Mouse (Mus musculus) right cerebral cortex, postnatal 36 days (tissue): ENCODE measurements around the gene Mgmt.

Experiments used
- DNase-seq, 2 experiments: peaks; one replicate each; pipeline ENCODE4 v3.0.0; 2022; ENCODE audit warnings: low spot score in 2 of 2, mixed read lengths in 1 of 2

Gene Mgmt

GRCm38 (mm10) chr7:137001215-137001614 is 106.8 kb downstream of the Mgmt start:
- no peak for DNase-seq

- DNase-seq = no peak
Observed at GRCm38 (mm10) chr7:137001783-137002182, 107.4 kb downstream of the Mgmt start.

GRCm38 (mm10) chr7:137002431-137002830 is 108.0 kb downstream of the Mgmt start:
- no peak for DNase-seq

- no peak for DNase-seq
Observed at GRCm38 (mm10) chr7:137005293-137005692, 110.9 kb downstream of the Mgmt start.

GRCm38 (mm10) chr7:137008321-137008720 is 113.9 kb downstream of the Mgmt start:
- DNase-seq = no peak

- DNase-seq = no peak
Observed at GRCm38 (mm10) chr7:137009732-137010275, 115.4 kb downstream of the Mgmt start.

GRCm38 (mm10) chr7:137010451-137010850 is 116.0 kb downstream of the Mgmt start:
- DNase-seq = no peak

GRCm38 (mm10) chr7:137012687-137013086 is 118.3 kb downstream of the Mgmt start:
- DNase-seq = no peak

- DNase-seq = no peak
Observed at GRCm38 (mm10) chr7:137013433-137013832, 119.0 kb downstream of the Mgmt start.

GRCm38 (mm10) chr7:137018614-137019013 is 124.2 kb downstream of the Mgmt start:
- no peak for DNase-seq

GRCm38 (mm10) chr7:137020195-137020594 is 125.8 kb downstream of the Mgmt start:
- DNase-seq = no peak

- no peak for DNase-seq
Observed at GRCm38 (mm10) chr7:137030789-137031188, 136.4 kb downstream of the Mgmt start.

GRCm38 (mm10) chr7:137033177-137033576 is 138.8 kb downstream of the Mgmt start:
- no peak for DNase-seq

- no peak for DNase-seq
Observed at GRCm38 (mm10) chr7:137034986-137035385, 140.6 kb downstream of the Mgmt start.

GRCm38 (mm10) chr7:137035916-137036315 is 141.5 kb downstream of the Mgmt start:
- no peak for DNase-seq

GRCm38 (mm10) chr7:137037471-137037870 is 143.1 kb downstream of the Mgmt start:
- DNase-seq = no peak

- no peak for DNase-seq
Observed at GRCm38 (mm10) chr7:137037872-137038271, 143.5 kb downstream of the Mgmt start.

GRCm38 (mm10) chr7:137038311-137038945 is 144.0 kb downstream of the Mgmt start:
- no peak for DNase-seq

GRCm38 (mm10) chr7:137038946-137039320 is 144.5 kb downstream of the Mgmt start:
- DNase-seq = no peak

GRCm38 (mm10) chr7:137040646-137041045 is 146.2 kb downstream of the Mgmt start:
- DNase-seq = no peak

- no peak for DNase-seq
Observed at GRCm38 (mm10) chr7:137046891-137047290, 152.5 kb downstream of the Mgmt start.

- no peak for DNase-seq
Observed at GRCm38 (mm10) chr7:137048086-137048922, 153.9 kb downstream of the Mgmt start.

- no peak for DNase-seq
Observed at GRCm38 (mm10) chr7:137054343-137054742, 159.9 kb downstream of the Mgmt start.
